Mouse (Mus musculus) liver, embryonic 15.5 days (tissue): ENCODE results near the gene Sufu. TPM values are rescaled to one million over a fixed set of nuclear protein-coding genes. Genes with fewer than 3 reads are reported as not detected.

ENCODE experiments used
- ATAC-seq: fragments of 200-750 bp; cut with Nextera tagmentation; 2 replicates; pipeline ENCODE4 v1.8.0; 2017; ENCODE audit warnings: moderate number of reproducible peaks, mild to moderate bottlenecking, moderate library complexity; ENCODE audit not compliant: insufficient read depth
- H3K27ac ChIP-seq: fragments of 300-500 bp; sonication (generic); replicated peaks from 2 replicates; pipeline ENCODE4 v1.5.1; 2015; ENCODE audit warnings: mild to moderate bottlenecking, inconsistent platforms
- H3K27me3 ChIP-seq: fragments of 300-500 bp; sonication (generic); 2 replicates; pipeline ENCODE4 v1.6.1; 2015; ENCODE audit warnings: mild to moderate bottlenecking, inconsistent platforms
- H3K36me3 ChIP-seq: fragments of 300-500 bp; sonication (generic); replicated peaks from 2 replicates; pipeline ENCODE4 v1.6.1; 2015; ENCODE audit warnings: moderate library complexity, mild to moderate bottlenecking, inconsistent platforms
- H3K4me1 ChIP-seq: fragments of 300-500 bp; sonication (generic); replicated peaks from 2 replicates; pipeline ENCODE4 v1.6.1; 2015; ENCODE audit warnings: inconsistent platforms
- H3K4me2 ChIP-seq: fragments of 300-500 bp; sonication (generic); 2 replicates; pipeline ENCODE4 v1.6.1; 2015; ENCODE audit warnings: moderate library complexity, mild to moderate bottlenecking, inconsistent platforms
- H3K4me3 ChIP-seq: fragments of 300-500 bp; sonication (generic); replicated peaks from 2 replicates; pipeline ENCODE4 v1.5.1; 2015; ENCODE audit warnings: mild to moderate bottlenecking, inconsistent platforms
- H3K9ac ChIP-seq: fragments of 300-500 bp; sonication (generic); 2 replicates; pipeline ENCODE4 v1.6.1; 2015; ENCODE audit warnings: moderate library complexity, mild to moderate bottlenecking, inconsistent platforms
- H3K9me3 ChIP-seq: fragments of 300-500 bp; sonication (generic); replicated peaks from 2 replicates; pipeline ENCODE4 v1.6.1; 2016; ENCODE audit warnings: inconsistent platforms
- WGBS: fragments of 180-500 bp; shearing (Covaris S2); methylation state at CpG from one replicate; pipeline ENCODE4 v1.1.7; 2015; ENCODE audit warnings: mixed read lengths; ENCODE audit not compliant: insufficient replicate concordance; 5-methylcytosine and 5-hydroxymethylcytosine counted together
- polyA plus RNA-seq: library from polyadenylated mRNA; unstranded; fragments of >200 nt; fragmentation: Nextera tagmentation; extraction: Ambion mirVana; gene quantifications from 2 replicates; pipeline ENCODE4 v1.2.1, GENCODE M21; 2015

Sufu gene
- 5.4 and 5.8 TPM in 2 replicates for polyA plus RNA-seq

DNA sequence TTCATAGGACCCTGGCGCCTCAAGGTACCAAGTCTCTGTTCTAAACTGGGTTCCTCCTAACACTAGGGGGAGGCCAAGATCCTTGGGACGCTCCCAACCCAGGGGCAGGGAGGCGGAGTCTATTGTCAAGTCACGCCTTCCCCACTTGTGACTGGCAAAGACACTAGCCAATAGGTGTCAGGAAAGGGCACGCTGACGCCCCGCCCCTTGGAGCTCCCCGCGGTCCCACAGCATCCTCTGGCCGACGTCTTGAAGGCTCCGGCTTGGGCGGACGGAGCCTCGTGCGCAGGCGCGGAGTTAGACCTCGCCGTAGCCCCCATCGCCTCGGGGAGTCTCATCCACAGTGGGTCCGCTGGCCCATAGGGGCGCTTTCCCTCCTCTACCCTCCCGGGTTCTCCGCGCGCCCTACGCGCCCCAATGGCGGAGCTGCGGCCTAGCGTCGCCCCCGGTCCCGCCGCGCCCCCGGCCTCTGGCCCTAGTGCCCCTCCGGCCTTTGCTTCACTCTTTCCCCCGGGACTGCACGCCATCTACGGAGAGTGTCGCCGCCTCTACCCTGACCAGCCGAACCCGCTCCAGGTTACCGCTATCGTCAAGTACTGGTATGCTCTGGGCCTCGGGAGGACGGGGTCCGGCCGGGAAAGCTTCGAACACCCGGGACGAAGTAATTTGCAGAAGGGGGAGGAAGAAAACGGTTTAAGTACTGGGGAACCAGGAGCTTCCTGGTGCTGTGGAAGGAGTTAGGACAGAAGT, at the start of gene Sufu:
Sufu (plus strand) TSS at position 211 of the 750 bp plus-strand sequence.
- ATAC-seq, result peak; percentile 78
- Histone ChIP-seq H3K27ac (peak within 1 kb of the TSS; percentile 77), H3K4me2 (peak within 1 kb of the TSS; percentile 99), H3K9me3 (no peaks in the 10 kb centered on the region), H3K27me3 (no peaks in the 10 kb centered on the region), H3K36me3 (peaks cover 9% of the 10 kb centered on the region; the same call in 1 of the 2 replicates), H3K9ac (peak within 1 kb of the TSS; percentile 83), H3K4me1 (peaks cover 54% of the 10 kb centered on the region), H3K4me3 (peak within 1 kb of the TSS; percentile 82)
- WGBS, result under 1% methylated on average over 57 of the region's 57 CpGs

GRCm38 (mm10) chr19:46347146-46347545, 49.5 kb upstream of the Sufu start:
- WGBS, result 86% methylated on average over 1 of the region's 1 CpGs
- no peak overlapping the region for H3K27ac ChIP-seq
- no peaks in the 10 kb centered on the region for H3K9me3 ChIP-seq
- peaks cover 56% of the 10 kb centered on the region for H3K4me1 ChIP-seq
- H3K27me3 ChIP-seq, result peaks cover 33% of the 10 kb centered on the region
- no peak overlapping the region for H3K4me3 ChIP-seq
- H3K9ac ChIP-seq, result no peak overlapping the region
- ATAC-seq, result no peak
- H3K4me2 ChIP-seq, result no peak overlapping the region
- H3K36me3 ChIP-seq, result no peaks in the 10 kb centered on the region

DNA sequence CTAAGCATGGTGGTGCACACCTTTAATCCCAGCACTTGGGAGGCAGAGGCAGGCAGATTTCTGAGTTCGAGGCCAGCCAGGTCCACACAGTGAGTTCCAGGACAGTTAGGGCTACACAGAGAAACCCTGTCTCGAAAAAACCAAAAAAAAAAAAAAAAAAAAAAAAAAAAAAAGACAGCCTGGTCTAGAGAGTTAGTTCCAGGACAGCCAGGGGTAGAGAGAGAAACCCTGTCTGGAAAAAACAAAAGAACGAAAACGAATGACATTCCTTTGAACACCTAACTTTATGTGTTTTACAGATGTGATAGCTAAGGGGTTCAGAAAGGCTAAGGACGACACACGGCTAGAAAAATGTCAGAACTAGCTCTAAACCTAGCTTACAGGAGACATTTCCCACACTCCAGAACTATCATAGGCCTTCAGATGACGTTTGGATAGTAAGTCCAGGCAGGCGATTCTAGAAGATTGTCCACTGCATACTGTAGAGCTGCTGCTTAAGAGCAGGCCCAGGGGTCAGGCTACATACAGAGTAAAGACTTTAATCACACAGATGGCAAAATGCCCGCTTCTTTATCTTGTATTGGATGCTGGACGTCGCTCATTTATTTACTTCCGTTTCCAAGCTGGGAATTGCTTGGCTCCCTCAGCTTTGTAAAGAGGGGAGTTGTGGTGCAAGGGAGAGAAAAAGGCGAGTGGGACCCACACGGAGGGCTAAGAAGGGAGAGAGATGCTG, 48.6 kb upstream of the Sufu start:
- Histone ChIP-seq H3K9me3 (no peaks in the 10 kb centered on the region), H3K9ac (peak overlapping the region; percentile 57), H3K27ac (peak overlapping the region; percentile 68), H3K36me3 (no peaks in the 10 kb centered on the region), H3K27me3 (peaks cover 33% of the 10 kb centered on the region), H3K4me1 (peaks cover 59% of the 10 kb centered on the region), H3K4me3 (peak overlapping the region; percentile 65), H3K4me2 (peak overlapping the region; percentile 95)
- ATAC-seq, result 0 out of 2 replicates have a peak, but pooled peaks have one; percentile 21
- 26% methylated on average over 14 of the region's 14 CpGs for WGBS

GRCm38 (mm10) chr19:46348761-46349458, 47.8 kb upstream of the Sufu start:
- ATAC-seq, result peak; percentile 74
- no peaks in the 10 kb centered on the region for H3K9me3 ChIP-seq
- no peaks in the 10 kb centered on the region for H3K36me3 ChIP-seq
- H3K4me3 ChIP-seq, result peak overlapping the region; percentile 65
- H3K4me2 ChIP-seq, result peak overlapping the region; percentile 95
- peaks cover 58% of the 10 kb centered on the region for H3K4me1 ChIP-seq
- peak overlapping the region; percentile 68 for H3K27ac ChIP-seq
- H3K9ac ChIP-seq, result peak overlapping the region; percentile 57
- H3K27me3 ChIP-seq, result peaks cover 29% of the 10 kb centered on the region
- WGBS, result under 1% methylated on average over 78 of the region's 78 CpGs

GRCm38 (mm10) chr19:46349550-46349949, 47.1 kb upstream of the Sufu start:
- WGBS, result 47% methylated on average over 6 of the region's 6 CpGs
- ATAC-seq, result no peak
- H3K9me3 ChIP-seq, result no peaks in the 10 kb centered on the region
- no peaks in the 10 kb centered on the region for H3K36me3 ChIP-seq
- H3K4me3 ChIP-seq, result peak overlapping the region; percentile 65
- H3K9ac ChIP-seq, result peak overlapping the region; percentile 57; the same call in 1 of the 2 replicates
- peaks cover 29% of the 10 kb centered on the region for H3K27me3 ChIP-seq
- peaks cover 53% of the 10 kb centered on the region for H3K4me1 ChIP-seq
- peak overlapping the region; percentile 95 for H3K4me2 ChIP-seq
- no peak overlapping the region for H3K27ac ChIP-seq

DNA sequence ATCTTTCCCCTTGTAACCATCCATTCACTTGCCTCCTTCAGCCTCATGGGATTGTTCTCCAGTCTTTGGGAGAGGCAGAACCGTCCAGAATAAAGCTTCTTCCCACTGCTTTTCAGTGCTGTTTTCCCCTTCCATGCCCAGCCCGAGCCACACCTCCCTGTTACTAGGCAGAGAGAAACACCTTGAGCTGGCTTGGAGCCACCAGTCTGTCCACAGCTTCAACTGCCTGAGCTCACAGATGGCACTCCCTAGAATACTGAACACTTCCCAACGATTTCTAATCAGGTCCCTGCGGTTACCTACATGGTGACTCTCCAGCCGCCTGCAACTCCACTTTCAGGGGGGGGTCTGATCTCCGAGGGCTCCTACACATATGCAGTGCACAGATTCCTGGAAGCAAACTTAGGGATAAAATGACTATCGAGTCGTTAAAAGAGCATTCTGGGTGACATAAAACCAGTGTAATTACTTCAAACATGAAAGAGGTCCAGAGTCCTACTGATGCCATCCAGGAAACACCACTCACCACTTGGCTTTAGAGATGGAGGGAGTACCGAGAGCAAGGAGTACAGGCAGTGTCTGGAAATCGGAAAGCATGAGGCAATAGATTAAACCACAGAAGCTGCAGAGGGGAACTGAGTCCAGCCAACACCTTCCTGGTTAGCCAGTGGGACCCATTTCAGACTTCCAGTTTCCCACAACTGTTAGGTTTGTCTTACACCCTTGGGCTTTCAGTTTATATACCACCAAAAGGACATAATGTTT, 46.3 kb upstream of the Sufu start, which contains the start of gene 2310034G01Rik:
2310034G01Rik (minus strand) TSS at position 135 of the 765 bp plus-strand sequence.
- H3K9me3 ChIP-seq, result no peaks in the 10 kb centered on the region
- peak within 1 kb of the TSS; percentile 95 for H3K4me2 ChIP-seq
- H3K27me3 ChIP-seq, result peaks cover 29% of the 10 kb centered on the region
- H3K4me1 ChIP-seq, result peaks cover 48% of the 10 kb centered on the region
- no peaks in the 10 kb centered on the region for H3K36me3 ChIP-seq
- H3K9ac ChIP-seq, result peak within 1 kb of the TSS; percentile 57
- WGBS, result 50% methylated on average over 10 of the region's 10 CpGs
- no peak for ATAC-seq
- H3K27ac ChIP-seq, result peak within 1 kb of the TSS; percentile 30; the same call in 1 of the 2 replicates
- H3K4me3 ChIP-seq, result peak within 1 kb of the TSS; percentile 65

- Histone ChIP-seq H3K27ac (peak overlapping the region; percentile 65; the same call in 1 of the 2 replicates), H3K9me3 (no peaks in the 10 kb centered on the region), H3K4me1 (peaks cover 53% of the 10 kb centered on the region), H3K9ac (peak overlapping the region; percentile 71), H3K36me3 (no peaks in the 10 kb centered on the region), H3K27me3 (0 out of 2 replicates have a peak, but pooled peaks cover 4% of the 10 kb centered on the region), H3K4me2 (peak overlapping the region; percentile 98), H3K4me3 (peak overlapping the region; percentile 70)
- WGBS, result under 1% methylated on average over 29 of the region's 29 CpGs
- peak; percentile 84 for ATAC-seq
These were observed 40.0 kb upstream of the Sufu start for GRCm38 (mm10) chr19:46356701-46357138.

DNA sequence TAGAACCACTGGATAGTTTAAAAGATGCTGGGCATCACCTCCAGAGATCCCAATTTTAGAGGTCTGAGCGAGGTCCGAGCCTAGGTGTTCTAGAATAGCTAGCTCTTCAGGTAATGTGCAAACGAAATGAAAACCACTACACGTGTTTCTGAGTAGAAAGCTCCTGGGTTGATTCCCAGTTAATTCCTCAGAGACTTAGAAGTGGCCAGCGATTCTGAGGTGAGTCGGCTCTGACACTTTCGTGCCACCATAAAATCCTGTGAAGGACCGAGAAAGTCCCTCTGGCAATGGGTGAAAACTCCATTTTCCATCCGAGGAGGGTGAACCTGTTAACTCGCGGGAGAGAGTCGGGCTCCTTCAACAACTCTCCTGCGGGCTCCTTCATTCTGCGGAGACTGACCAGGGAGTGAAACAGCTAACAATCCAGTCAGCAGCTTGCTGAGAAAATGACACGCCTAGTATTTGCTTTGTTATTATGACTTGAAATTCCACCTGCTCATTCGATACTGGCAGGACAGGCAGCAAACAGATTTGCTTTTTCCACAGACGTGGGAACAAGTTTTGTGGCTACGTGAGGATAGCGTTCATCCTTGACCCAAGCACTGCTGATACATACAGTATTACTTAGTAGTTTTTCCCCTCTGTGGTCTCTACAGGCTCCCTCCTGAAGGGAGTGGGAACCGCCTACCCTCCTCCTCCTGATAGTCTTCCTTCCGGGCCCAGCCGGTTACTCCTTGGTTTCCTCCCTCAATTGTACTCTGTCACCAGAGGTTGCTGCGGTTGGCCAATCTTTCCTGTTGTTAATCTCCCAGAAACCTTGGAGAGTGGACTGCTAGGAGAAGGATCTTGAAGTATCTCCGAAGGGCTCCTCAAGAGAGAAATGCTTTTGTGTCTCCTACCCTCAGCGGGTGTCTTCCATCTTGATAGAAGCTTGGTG, 39.1 kb upstream of the Sufu start:
- Histone ChIP-seq H3K9ac (peak overlapping the region; percentile 71), H3K4me3 (peak overlapping the region; percentile 70), H3K9me3 (no peaks in the 10 kb centered on the region), H3K4me1 (peaks cover 52% of the 10 kb centered on the region), H3K4me2 (peak overlapping the region; percentile 98), H3K27ac (peak overlapping the region; percentile 65), H3K27me3 (no peaks in the 10 kb centered on the region), H3K36me3 (no peaks in the 10 kb centered on the region)
- peak; percentile 36 for ATAC-seq
- 3% methylated on average over 25 of the region's 25 CpGs for WGBS

GRCm38 (mm10) chr19:46358381-46358780, 38.3 kb upstream of the Sufu start:
- no peaks in the 10 kb centered on the region for H3K27me3 ChIP-seq
- peaks cover 48% of the 10 kb centered on the region for H3K4me1 ChIP-seq
- no peak for ATAC-seq
- H3K27ac ChIP-seq, result peak overlapping the region; percentile 65
- peak overlapping the region; percentile 70 for H3K4me3 ChIP-seq
- peak overlapping the region; percentile 71 for H3K9ac ChIP-seq
- no peaks in the 10 kb centered on the region for H3K9me3 ChIP-seq
- no peaks in the 10 kb centered on the region for H3K36me3 ChIP-seq
- WGBS, result 22% methylated on average over 4 of the region's 4 CpGs
- peak overlapping the region; percentile 98 for H3K4me2 ChIP-seq
